Mouse (Mus musculus): ENCODE measurements around the gene Ect2. TPM values are rescaled to one million over a fixed set of nuclear protein-coding genes. Genes with fewer than 3 reads are reported as not detected.

Gene Ect2
- total RNA-seq, 2 experiments from 2014 or later, result 0.18 to 0.36 TPM

DNA sequence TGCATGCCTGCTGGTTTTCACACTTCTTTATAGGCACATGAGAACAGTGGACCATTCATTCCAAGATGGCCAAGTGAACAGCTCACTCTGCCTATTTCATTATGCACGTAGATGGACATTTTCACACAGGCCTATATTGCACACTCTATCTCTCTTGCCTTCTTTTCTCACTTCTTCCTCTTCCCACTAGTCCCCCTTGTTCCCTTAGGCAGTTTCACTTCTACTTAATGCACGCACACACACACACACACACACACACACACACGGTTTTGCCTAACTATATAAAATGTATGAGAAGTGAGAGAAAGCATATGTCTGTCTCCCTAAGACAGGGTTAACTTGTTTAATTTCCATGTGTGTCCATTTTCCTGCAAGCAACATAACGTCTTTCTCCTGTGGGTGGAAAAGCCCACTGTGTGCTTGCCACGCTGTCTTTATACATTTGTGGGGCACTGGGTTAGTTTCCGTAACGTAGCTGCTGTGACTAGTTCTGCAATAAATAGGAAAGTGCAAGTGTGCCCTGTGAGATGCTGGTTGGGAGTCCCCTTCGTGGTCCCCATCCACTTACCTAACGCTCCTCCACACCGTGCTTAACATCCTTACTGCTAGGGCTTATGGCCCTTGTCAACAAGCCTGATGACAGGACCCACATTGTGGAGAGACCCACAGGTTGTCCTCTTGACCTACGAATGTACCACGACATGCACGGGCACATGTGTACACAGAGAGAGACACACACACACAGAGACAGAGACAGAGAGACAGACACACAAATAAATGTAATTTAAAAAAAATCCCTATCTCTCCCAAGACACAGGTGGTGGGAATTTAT, 72.2 kb downstream of the Ect2 start:
- DNase-seq, result no peak
- no peak for TF ChIP-seq CTCF (IDR thresholded peaks at IDR 0.05)

DNA sequence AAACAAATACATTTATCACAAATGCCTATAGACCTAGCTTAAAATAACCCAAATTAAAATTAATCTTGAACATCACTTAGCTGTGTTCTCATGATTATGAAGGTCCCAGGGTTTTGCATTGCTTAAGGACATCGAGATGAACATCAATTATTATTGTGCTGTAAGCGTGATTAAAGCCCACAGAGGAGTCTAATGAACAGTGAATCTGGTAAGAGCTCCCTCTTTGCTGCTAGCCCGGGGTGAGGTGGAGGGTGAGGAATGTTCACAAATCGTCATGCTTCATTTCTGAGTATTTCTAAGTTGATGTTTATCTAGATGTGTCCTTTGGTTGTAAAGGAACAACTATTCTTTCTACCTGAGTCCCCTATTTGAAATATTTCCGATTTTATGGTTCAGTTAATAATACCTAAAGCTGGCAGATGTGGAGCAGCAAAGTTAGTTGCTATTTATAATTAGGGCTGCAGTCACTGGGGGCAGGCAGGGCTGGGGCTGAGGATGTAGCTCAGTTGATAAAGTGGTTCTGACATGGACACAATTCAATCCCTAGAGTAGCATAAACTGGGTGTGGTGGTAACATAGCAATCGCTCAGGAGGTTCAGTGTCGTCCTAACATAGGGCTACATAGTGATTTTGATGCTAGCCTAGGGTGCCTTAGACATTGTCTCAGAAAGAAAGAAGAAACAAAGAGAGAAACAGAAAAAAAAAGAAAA, 73.5 kb downstream of the Ect2 start:
- no peak for DNase-seq
- no peak overlapping the region for H3K4me3 ChIP-seq
- TF ChIP-seq CTCF (IDR thresholded peaks at IDR 0.05), result no peak
- intact Hi-C loops (cut with DNase I), result no loop called here
- H3K27ac ChIP-seq, result no peak overlapping the region

More for the DNA sequence above, 72.2 kb downstream of the Ect2 start:
- intact Hi-C loops (cut with DNase I), result no loop called here
- Histone ChIP-seq H3K4me3 (no peak overlapping the region), H3K27ac (no peak overlapping the region)

- TF ChIP-seq CTCF (IDR thresholded peaks at IDR 0.05), result no peak
- Histone ChIP-seq H3K27ac (no peak overlapping the region), H3K4me3 (no peak overlapping the region)
- intact Hi-C loops (cut with DNase I), result no loop called here
- DNase-seq, result no peak
Observed at GRCm38 (mm10) chr3:27073884-27074283, 79.8 kb downstream of the Ect2 start.

GRCm38 (mm10) chr3:27071706-27072105, 82.0 kb downstream of the Ect2 start:
- peak; percentile 82 for DNase-seq
- TF ChIP-seq CTCF (IDR thresholded peaks at IDR 0.05), result no peak
- intact Hi-C loops (cut with DNase I), result no loop called here
- Histone ChIP-seq H3K27ac (peak overlapping the region; percentile 77; the same call in 1 of the 2 replicates), H3K4me3 (no peak overlapping the region)

GRCm38 (mm10) chr3:27070340-27070739, 83.3 kb downstream of the Ect2 start:
- TF ChIP-seq CTCF (IDR thresholded peaks at IDR 0.05), result no peak
- Histone ChIP-seq H3K4me3 (no peak overlapping the region), H3K27ac (no peak overlapping the region)
- DNase-seq, result no peak
- intact Hi-C loops (cut with DNase I), result no loop called here

GRCm38 (mm10) chr3:27067206-27067605, 86.5 kb downstream of the Ect2 start:
- H3K27ac ChIP-seq, result no peak overlapping the region
- intact Hi-C loops (cut with DNase I), result loop anchor here (2.0 to 10.0 kb wide), 2 partner anchors 44 to 168 kb away; no protein-coding TSS in a partner anchor
- no peak overlapping the region for H3K4me3 ChIP-seq
- TF ChIP-seq CTCF (IDR thresholded peaks at IDR 0.05), result peak; percentile 60
- DNase-seq, result no peak

- H3K27ac ChIP-seq, result no peak overlapping the region
- no peak overlapping the region for H3K4me3 ChIP-seq
- TF ChIP-seq CTCF (IDR thresholded peaks at IDR 0.05), result no peak
- intact Hi-C loops (cut with DNase I), result loop anchor here (10.0 kb wide), 1 partner anchor 170 kb away; no protein-coding TSS in a partner anchor
- no peak for DNase-seq
Observed at GRCm38 (mm10) chr3:27064886-27065285, 88.8 kb downstream of the Ect2 start.

- Histone ChIP-seq H3K27ac (no peak overlapping the region), H3K4me3 (no peak overlapping the region)
- no peak for DNase-seq
- TF ChIP-seq CTCF (IDR thresholded peaks at IDR 0.05), result no peak
- intact Hi-C loops (cut with DNase I), result loop anchor here (10.0 kb wide), 1 partner anchor 171 kb away; no protein-coding TSS in a partner anchor
Observed at GRCm38 (mm10) chr3:27063399-27064260, 90.0 kb downstream of the Ect2 start.

- no peak overlapping the region for H3K4me3 ChIP-seq
- intact Hi-C loops (cut with DNase I), result loop anchor here (10.0 kb wide), 1 partner anchor 174 kb away; no protein-coding TSS in a partner anchor
- no peak for TF ChIP-seq CTCF (IDR thresholded peaks at IDR 0.05)
Observed at GRCm38 (mm10) chr3:27060441-27060840, 93.2 kb downstream of the Ect2 start.

GRCm38 (mm10) chr3:27059529-27060322, 94.0 kb downstream of the Ect2 start:
- no peak overlapping the region for H3K4me3 ChIP-seq
- DNase-seq, result no peak
- H3K27ac ChIP-seq, result no peak overlapping the region
- no peak for TF ChIP-seq CTCF (IDR thresholded peaks at IDR 0.05)
- intact Hi-C loops (cut with DNase I), result loop anchor here (10.0 kb wide), 1 partner anchor 175 kb away; no protein-coding TSS in a partner anchor

More at GRCm38 (mm10) chr3:27060441-27060840, 93.2 kb downstream of the Ect2 start:
- no peak overlapping the region for H3K27ac ChIP-seq
- DNase-seq, result no peak

DNA sequence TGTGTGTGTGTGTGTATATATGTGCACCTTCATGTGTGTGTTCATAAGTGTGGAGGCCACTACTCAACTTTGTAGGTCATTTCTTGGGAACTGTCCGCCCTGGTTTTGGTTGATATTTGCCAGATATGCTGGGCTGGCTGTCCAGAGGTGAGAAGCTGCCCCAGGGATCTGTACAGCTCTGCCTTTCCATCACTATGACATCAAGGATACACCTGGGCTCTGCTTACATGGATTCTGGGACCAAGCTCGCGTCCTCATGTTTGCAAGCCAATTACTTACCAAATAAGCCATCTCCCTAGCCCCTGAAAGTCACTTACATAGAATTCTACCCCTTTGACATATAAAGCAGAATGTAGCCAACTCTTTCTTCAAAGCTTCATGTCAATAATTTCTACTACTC, 98.2 kb downstream of the Ect2 start:
- Histone ChIP-seq H3K27ac (no peak overlapping the region), H3K4me3 (no peak overlapping the region)
- DNase-seq, result no peak
- TF ChIP-seq CTCF (IDR thresholded peaks at IDR 0.05), result no peak
- intact Hi-C loops (cut with DNase I), result no loop called here
